Mouse (Mus musculus) C2C12 (cell line): ENCODE data around the gene Ttc34. TPM values are rescaled to one million over a fixed set of nuclear protein-coding genes. Genes with fewer than 3 reads are reported as not detected.

ENCODE experiments used
- H3K27me3 ChIP-seq: one replicate; pipeline ENCODE4 v1.6.1; 2011; ENCODE audit not compliant: control insufficient read depth, insufficient read depth, insufficient read length
- H3K36me3 ChIP-seq: one replicate; pipeline ENCODE4 v1.6.1; 2011; ENCODE audit not compliant: control insufficient read depth, insufficient read depth
- H3K4me3 ChIP-seq: one replicate; pipeline ENCODE4 v1.5.1; 2011; ENCODE audit warnings: mild to moderate bottlenecking, control low read depth; ENCODE audit not compliant: poor library complexity, insufficient read depth, severe bottlenecking
- H3K79me2 ChIP-seq: one replicate; pipeline ENCODE4 v1.6.1; 2011; ENCODE audit not compliant: control insufficient read depth, insufficient read depth
- H3K79me3 ChIP-seq: one replicate; pipeline ENCODE4 v1.6.1; 2011; ENCODE audit warnings: low read depth, control low read depth
- H3ac ChIP-seq: one replicate; pipeline ENCODE3; 2011; ENCODE audit warnings: low read depth; ENCODE audit not compliant: control insufficient read depth, insufficient read length
- CEBPB ChIP-seq: IDR thresholded peaks from one replicate; pipeline ENCODE4 v1.6.1; 2011; ENCODE audit warnings: low read depth, mild to moderate bottlenecking, control low read depth, moderate library complexity
- CTCF ChIP-seq: IDR thresholded peaks from one replicate; pipeline ENCODE4 v1.5.1; 2011; ENCODE audit not compliant: control insufficient read depth, insufficient read depth, insufficient read length
- FOSL1 ChIP-seq: IDR thresholded peaks from one replicate; pipeline ENCODE4 v1.8.0; 2011; ENCODE audit warnings: mild to moderate bottlenecking, low read length; ENCODE audit not compliant: poor library complexity, insufficient read depth, severe bottlenecking
- MAX ChIP-seq: IDR thresholded peaks from one replicate; pipeline ENCODE4 v1.6.1; 2011; ENCODE audit warnings: mild to moderate bottlenecking, control low read depth
- MYOD1 ChIP-seq: IDR thresholded peaks from one replicate; pipeline ENCODE4 v1.6.1; 2011; ENCODE audit warnings: low read depth; ENCODE audit not compliant: control insufficient read depth, insufficient read length
- MYOG ChIP-seq: IDR thresholded peaks from one replicate; pipeline ENCODE4 v1.6.1; 2011; ENCODE audit not compliant: control insufficient read depth, insufficient read length; ENCODE audit errors: extremely low read depth
- USF1 ChIP-seq: IDR thresholded peaks from one replicate; pipeline ENCODE4 v1.6.1; 2011; ENCODE audit warnings: low read depth, mild to moderate bottlenecking, control low read depth, moderate library complexity
- polyA plus RNA-seq: library from polyadenylated mRNA; unstranded; fragments of >200 nt; fragmentation: generic; extraction: Trizol; gene quantifications from one replicate; pipeline ENCODE4 v1.2.1, GENCODE M21; 2012; ENCODE audit warnings: missing spikeins

Ttc34 gene
- polyA plus RNA-seq, 1 experiment = not detected

DNA sequence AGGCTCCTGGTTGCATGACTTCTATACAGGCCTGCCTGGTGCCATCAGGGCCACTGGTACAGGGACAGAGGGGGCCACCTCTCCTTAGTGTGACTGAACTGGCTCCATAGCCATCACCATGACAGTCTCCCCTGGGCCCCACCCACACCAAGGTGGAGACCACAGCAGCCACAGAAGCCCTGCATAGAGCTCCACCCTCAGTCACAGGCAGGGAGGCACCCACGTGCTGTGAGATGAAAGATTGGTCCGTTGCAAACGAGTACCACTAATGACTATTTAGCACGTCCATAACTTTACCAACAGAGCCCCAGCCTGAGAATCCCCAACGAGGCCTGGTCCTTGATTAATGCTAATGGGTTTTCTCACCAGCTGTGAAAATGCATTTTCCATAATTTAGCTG is 36.7 kb upstream of the Ttc34 start:
- Histone ChIP-seq H3ac (no peak overlapping the region), H3K79me2 (no peaks in the 10 kb centered on the region), H3K4me3 (no peak overlapping the region), H3K36me3 (no peaks in the 10 kb centered on the region), H3K79me3 (no peaks in the 10 kb centered on the region), H3K27me3 (peaks cover 3% of the 10 kb centered on the region)
- TF ChIP-seq CEBPB (no peak), MYOD1 (no peak), CTCF (no peak), MAX (no peak), MYOG (no peak), USF1 (no peak)

DNA sequence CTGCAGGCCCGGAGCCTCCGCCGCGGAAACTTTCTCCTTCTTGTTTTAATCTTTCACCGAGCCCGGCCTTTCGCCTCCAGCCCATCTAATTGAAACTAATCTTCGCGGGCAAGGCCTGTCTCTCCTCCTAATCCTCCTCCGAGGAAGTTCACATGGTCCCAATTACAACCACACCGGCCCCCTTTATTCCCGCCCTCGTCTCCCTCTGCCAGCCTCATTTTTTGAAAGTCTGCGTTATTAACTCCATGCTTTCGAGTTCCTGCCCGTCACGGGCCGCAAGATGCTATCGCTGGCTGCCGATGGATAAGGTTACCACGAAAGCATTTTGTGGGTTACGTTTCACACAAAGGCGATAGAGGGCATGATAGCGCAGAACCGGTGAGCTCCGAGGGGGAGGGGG is 35.0 kb upstream of the Ttc34 start:
- Histone ChIP-seq H3ac (no peak overlapping the region), H3K79me2 (no peaks in the 10 kb centered on the region), H3K36me3 (no peaks in the 10 kb centered on the region), H3K79me3 (no peaks in the 10 kb centered on the region), H3K27me3 (no peaks in the 10 kb centered on the region), H3K4me3 (no peak overlapping the region)
- TF ChIP-seq CTCF (no peak), USF1 (no peak), MAX (no peak), CEBPB (no peak), FOSL1 (no peak), MYOG (no peak), MYOD1 (no peak)

DNA sequence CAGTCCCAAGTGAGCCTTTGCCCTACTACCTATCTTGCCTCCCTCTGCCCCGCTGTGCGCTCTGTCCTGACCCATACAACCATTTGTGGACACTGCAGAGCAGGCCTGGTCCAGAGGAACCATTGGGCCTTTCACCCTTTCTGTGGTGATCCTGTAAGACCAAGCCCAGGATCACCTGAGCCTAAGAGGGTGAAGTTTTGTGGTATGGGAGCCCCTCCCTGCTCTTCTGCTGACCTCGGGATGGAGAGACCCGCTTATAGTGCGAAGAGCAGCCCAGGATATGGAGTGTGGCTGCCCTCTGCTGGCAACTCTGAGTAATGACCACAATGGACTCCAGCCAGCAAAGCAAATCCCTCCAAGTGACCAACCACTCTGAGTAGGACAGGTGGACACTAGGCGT is 11.6 kb upstream of the Ttc34 start:
- Histone ChIP-seq H3K79me3 (no peaks in the 10 kb centered on the region), H3K79me2 (no peaks in the 10 kb centered on the region)
- no peak for TF ChIP-seq MYOD1
- TF ChIP-seq CEBPB = no peak
- no peak for TF ChIP-seq FOSL1
- TF ChIP-seq CTCF = no peak
- TF ChIP-seq USF1 = no peak
- TF ChIP-seq MYOG = no peak
- TF ChIP-seq MAX = no peak

DNA sequence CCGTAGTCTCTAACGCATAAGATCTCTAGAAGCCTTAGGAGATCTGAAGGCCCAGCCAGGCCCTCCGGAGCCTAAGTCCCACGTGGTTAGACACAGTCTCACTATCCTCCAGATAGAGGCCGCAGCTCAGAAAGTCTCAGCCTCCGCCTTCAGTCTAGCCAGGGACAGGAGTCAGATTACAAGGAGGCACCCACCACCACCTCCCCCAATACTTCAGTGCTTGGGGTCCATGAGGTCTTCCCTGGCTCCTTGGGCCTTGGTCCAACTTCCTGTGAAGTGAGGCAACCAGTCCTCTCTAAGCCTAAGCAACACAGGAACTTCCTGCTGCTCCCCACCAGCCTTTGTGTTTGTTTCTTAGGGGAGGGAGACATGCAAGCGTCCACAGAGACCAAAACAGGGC is 11.0 kb upstream of the Ttc34 start:
- TF ChIP-seq CTCF = no peak
- TF ChIP-seq FOSL1 = no peak
- TF ChIP-seq MYOG = no peak
- no peak for TF ChIP-seq USF1
- TF ChIP-seq MYOD1 = no peak
- no peak for TF ChIP-seq CEBPB
- TF ChIP-seq MAX = no peak
- no peaks in the 10 kb centered on the region for H3K27me3 ChIP-seq

More for the DNA sequence above, 11.6 kb upstream of the Ttc34 start:
- Histone ChIP-seq H3K4me3 (no peak overlapping the region), H3K27me3 (no peaks in the 10 kb centered on the region), H3ac (no peak overlapping the region), H3K36me3 (no peaks in the 10 kb centered on the region)

DNA sequence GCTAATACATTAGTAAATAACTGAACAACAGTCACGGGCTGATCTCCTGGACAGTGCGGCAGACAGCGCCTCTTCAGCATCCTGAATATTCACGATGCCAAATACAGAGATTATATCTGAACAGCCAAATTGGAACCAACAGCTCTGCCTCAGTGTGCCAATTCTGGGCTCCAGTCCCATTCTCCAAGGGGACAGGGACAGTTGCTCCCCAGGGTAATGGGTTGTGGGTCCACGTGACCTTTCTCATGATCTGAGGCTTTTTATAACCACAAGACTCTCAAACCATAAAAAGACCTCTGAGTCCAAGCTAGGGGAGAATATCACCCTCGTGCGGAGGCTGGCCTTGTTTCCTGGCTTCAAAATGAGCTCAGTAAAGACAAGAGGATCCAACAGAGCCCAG is 10.1 kb upstream of the Ttc34 start:
- Histone ChIP-seq H3K4me3 (no peak overlapping the region), H3K36me3 (no peaks in the 10 kb centered on the region), H3K27me3 (no peaks in the 10 kb centered on the region), H3K79me3 (no peaks in the 10 kb centered on the region), H3ac (no peak overlapping the region), H3K79me2 (no peaks in the 10 kb centered on the region)
- TF ChIP-seq MYOD1 = no peak
- no peak for TF ChIP-seq MAX
- TF ChIP-seq CTCF = no peak
- TF ChIP-seq USF1 = no peak
- no peak for TF ChIP-seq FOSL1
- TF ChIP-seq MYOG = no peak
- TF ChIP-seq CEBPB = no peak

More for the DNA sequence above, 11.0 kb upstream of the Ttc34 start:
- no peaks in the 10 kb centered on the region for H3K36me3 ChIP-seq
- no peak overlapping the region for H3ac ChIP-seq
- no peaks in the 10 kb centered on the region for H3K79me2 ChIP-seq
- no peaks in the 10 kb centered on the region for H3K79me3 ChIP-seq
- H3K4me3 ChIP-seq = no peak overlapping the region
